In genomic region chr4:109444951-109445350, GRCm38 (mm10) we compare ENCODE assay signal across 17 mouse cellular contexts. TPM values are rescaled to one million over a fixed set of nuclear protein-coding genes. Genes with fewer than 3 reads are reported as not detected.
DNase-seq lines count a peak whose midpoint lies in the region; ATAC-seq and TF ChIP-seq lines count a peak whose summit lies in the region.
"Had no signal": no experiment of that assay in that cellular context is flagged by ENCODE, and none has a peak within 500 bp of the region (broad histone marks: within the 10 kb centered on the region; RNA-seq: fewer than 3 reads in every experiment).

No protein-coding gene starts in this region.

- H3K27me3 ChIP-seq in forebrain, embryonic 10.5 days (ENCODE audit: poor library complexity, severe bottlenecking) = no peaks in the 10 kb centered on the region
- H3K27me3 ChIP-seq in forebrain, embryonic 16.5 days (replicated peaks; ENCODE audit: control insufficient read depth, insufficient read depth, low read length) = no peaks in the 10 kb centered on the region
- no peaks in the 10 kb centered on the region for H3K27me3 ChIP-seq in heart, postnatal 0 days (ENCODE audit: control insufficient read depth, insufficient read depth, low read length)
- H3K27me3 ChIP-seq in heart, embryonic 11.5 days (ENCODE audit: control insufficient read depth, insufficient read depth, low read length) = no peaks in the 10 kb centered on the region
- H3K27me3 ChIP-seq in liver, postnatal 0 days (ENCODE audit: insufficient read depth, low read length) = no peaks in the 10 kb centered on the region
- H3K27me3 ChIP-seq: midbrain, embryonic 12.5 days had no signal

- H3K27ac ChIP-seq in forebrain, embryonic 10.5 days = peak overlapping the region; percentile 8; the same call in 1 of the 2 replicates
- no peak overlapping the region for H3K27ac ChIP-seq in forebrain, embryonic 16.5 days (ENCODE audit: low read length)
- peak overlapping the region; percentile 5; the same call in 1 of the 2 replicates for H3K27ac ChIP-seq in heart, postnatal 0 days (ENCODE audit: low read depth)
- H3K27ac ChIP-seq in heart, embryonic 11.5 days (ENCODE audit: low read depth, low read length) = no peak overlapping the region
- peak overlapping the region; percentile 73 for H3K27ac ChIP-seq in liver, postnatal 0 days (ENCODE audit: low read depth)
- H3K27ac ChIP-seq: midbrain, embryonic 12.5 days had no signal

- H3K4me3 ChIP-seq in forebrain, embryonic 10.5 days = no peak overlapping the region
- no peak overlapping the region for H3K4me3 ChIP-seq in forebrain, embryonic 16.5 days (replicated peaks; ENCODE audit: low read length)
- H3K4me3 ChIP-seq in heart, postnatal 0 days (ENCODE audit: low read depth, low read length) = no peak overlapping the region
- no peak overlapping the region for H3K4me3 ChIP-seq in heart, embryonic 11.5 days (ENCODE audit: low read depth, low read length)
- H3K4me3 ChIP-seq in liver, postnatal 0 days (ENCODE audit: low read depth, low read length) = no peak overlapping the region
- H3K4me3 ChIP-seq: midbrain, embryonic 12.5 days had no signal

- no peak overlapping the region for H3K9ac ChIP-seq in forebrain, embryonic 16.5 days (replicated peaks; ENCODE audit: low read depth, low read length)
- H3K9ac ChIP-seq in heart, postnatal 0 days (replicated peaks; ENCODE audit: low read depth, low read length) = no peak overlapping the region
- H3K9ac ChIP-seq in heart, embryonic 11.5 days (ENCODE audit: low read depth, low read length) = no peak overlapping the region
- 0 out of 2 replicates have a peak overlapping the region, but pooled peaks have one; percentile 0 for H3K9ac ChIP-seq in liver, postnatal 0 days (replicated peaks)
- H3K9ac ChIP-seq: midbrain, embryonic 12.5 days had no signal

- H3K9me3 ChIP-seq in forebrain, embryonic 10.5 days = no peaks in the 10 kb centered on the region
- H3K9me3 ChIP-seq in forebrain, embryonic 16.5 days (ENCODE audit: control insufficient read depth, low read length) = no peaks in the 10 kb centered on the region
- H3K9me3 ChIP-seq in heart, postnatal 0 days (replicated peaks; ENCODE audit: control insufficient read depth, low read length) = no peaks in the 10 kb centered on the region
- H3K9me3 ChIP-seq in heart, embryonic 11.5 days (replicated peaks; ENCODE audit: control insufficient read depth, low read length) = no peaks in the 10 kb centered on the region
- H3K9me3 ChIP-seq in liver, postnatal 0 days (ENCODE audit: low read length) = no peaks in the 10 kb centered on the region
- H3K9me3 ChIP-seq: midbrain, embryonic 12.5 days had no signal

- peaks cover 22% of the 10 kb centered on the region for H3K4me1 ChIP-seq in forebrain, embryonic 10.5 days
- peaks cover 7% of the 10 kb centered on the region for H3K4me1 ChIP-seq in forebrain, embryonic 16.5 days (replicated peaks; ENCODE audit: control insufficient read depth, insufficient read depth, low read length)
- H3K4me1 ChIP-seq in heart, postnatal 0 days (ENCODE audit: control insufficient read depth, insufficient read depth) = peaks cover 49% of the 10 kb centered on the region
- peaks cover 21% of the 10 kb centered on the region for H3K4me1 ChIP-seq in heart, embryonic 11.5 days (ENCODE audit: control insufficient read depth, insufficient read depth, low read length)
- peaks cover 54% of the 10 kb centered on the region for H3K4me1 ChIP-seq in liver, postnatal 0 days (ENCODE audit: insufficient read depth)

- no peak for TF ChIP-seq CTCF in heart, postnatal 0 days (IDR thresholded peaks at IDR 0.05; ENCODE audit: low read depth)
- TF ChIP-seq CTCF in liver, postnatal 0 days (IDR thresholded peaks at IDR 0.05; ENCODE audit: low read depth) = no peak

- DNase-seq in forebrain, embryonic 10.5 days (ENCODE audit: extremely low spot score, low spot score) = no peak
- DNase-seq in heart, postnatal 0 days (ENCODE audit: low spot score) = no peak
- DNase-seq in liver, postnatal 0 days = no peak
- DNase-seq in layer of hippocampus, postnatal 36 days = no peak
- DNase-seq: adrenal gland, adult 8-10 months; cerebellum, adult 11-12 months; gastrocnemius, postnatal 25 days; kidney, adult 9 months; kidney, postnatal 4 days; lung, adult 18-20 months; right cerebral cortex, postnatal 4 days; thymus, adult 18-20 months had no signal

- TF ChIP-seq EP300 in heart, postnatal 0 days (IDR thresholded peaks at IDR 0.05; ENCODE audit: low read depth) = no peak
- TF ChIP-seq EP300 in liver, postnatal 0 days (IDR thresholded peaks at IDR 0.05; ENCODE audit: low read depth) = no peak

- H3K4me2 ChIP-seq in forebrain, embryonic 16.5 days (ENCODE audit: low read length) = no peak overlapping the region
- no peak overlapping the region for H3K4me2 ChIP-seq in heart, postnatal 0 days (ENCODE audit: low read depth, low read length)
- H3K4me2 ChIP-seq in heart, embryonic 11.5 days = no peak overlapping the region
- peak overlapping the region; percentile 57 for H3K4me2 ChIP-seq in liver, postnatal 0 days (ENCODE audit: low read depth, low read length)
- H3K4me2 ChIP-seq: midbrain, embryonic 12.5 days had no signal

- 60% methylated on average over 2 of the region's 2 CpGs for WGBS in forebrain, embryonic 10.5 days
- WGBS in forebrain, embryonic 16.5 days = 37% methylated on average over 2 of the region's 2 CpGs
- WGBS in heart, postnatal 0 days = 36% methylated on average over 2 of the region's 2 CpGs
- WGBS in heart, embryonic 11.5 days (ENCODE audit: insufficient replicate concordance) = 75% methylated on average over 2 of the region's 2 CpGs
- 44% methylated on average over 2 of the region's 2 CpGs for WGBS in liver, postnatal 0 days (ENCODE audit: insufficient replicate concordance)

- ATAC-seq in forebrain, embryonic 16.5 days = no peak
- no peak for ATAC-seq in heart, postnatal 0 days (ENCODE audit: insufficient read depth, low read depth)
- no peak for ATAC-seq in heart, embryonic 11.5 days (replicated peaks; ENCODE audit: insufficient number of reproducible peaks, low FRiP score, low TSS enrichment)
- ATAC-seq in erythroid progenitor cell, adult 5-6 weeks (replicated peaks; ENCODE audit: low FRiP score, poor library complexity, severe bottlenecking) = peak; percentile 42
- peak; percentile 44 for ATAC-seq in liver, postnatal 0 days
- ATAC-seq in inflammation-experienced regulatory T-cells, adult 6 months = no peak

- peaks cover 14% of the 10 kb centered on the region; the same call in 1 of the 2 replicates for H3K36me3 ChIP-seq in forebrain, embryonic 10.5 days (replicated peaks)
- H3K36me3 ChIP-seq in forebrain, embryonic 16.5 days (ENCODE audit: control insufficient read depth, insufficient read depth) = no peaks in the 10 kb centered on the region
- peaks cover 3% of the 10 kb centered on the region; the same call in 1 of the 2 replicates for H3K36me3 ChIP-seq in heart, postnatal 0 days (replicated peaks; ENCODE audit: control insufficient read depth, insufficient read depth, low read length)
- no peaks in the 10 kb centered on the region for H3K36me3 ChIP-seq in heart, embryonic 11.5 days (ENCODE audit: control insufficient read depth, insufficient read depth, low read length)
- H3K36me3 ChIP-seq in liver, postnatal 0 days (replicated peaks; ENCODE audit: insufficient read depth, low read length) = peaks cover 21% of the 10 kb centered on the region
- H3K36me3 ChIP-seq: midbrain, embryonic 12.5 days had no signal

RNA-seq across cellular contexts. Expression of gene Ttc39a, which starts 38.5 kb away (rescaled TPM):
- 4.2 and 4.9 TPM in 2 replicates for polyA plus RNA-seq in forebrain, embryonic 10.5 days (2016; fragmentation: Nextera tagmentation; extraction: Ambion mirVana)
- polyA plus RNA-seq in forebrain, embryonic 16.5 days (2015; fragmentation: Nextera tagmentation; extraction: Ambion mirVana) = 0.45 and 0.91 TPM in 2 replicates
- total RNA-seq in heart, postnatal 0 days (2014; rRNA removed; ENCODE audit: low replicate concordance) = 4.2 and 10.0 TPM in 2 replicates
- polyA plus RNA-seq in heart, postnatal 0 days (2015; fragmentation: Nextera tagmentation; extraction: Ambion mirVana) = 3.4 and 3.6 TPM in 2 replicates
- 10.8 and 11.4 TPM in 2 replicates for polyA plus RNA-seq in heart, embryonic 11.5 days (2014; fragmentation: Nextera tagmentation; extraction: Ambion mirVana)
- total RNA-seq in erythroid progenitor cell, adult 5-6 weeks (2015; ENCODE audit: low replicate concordance) = 5.0 and 14.4 TPM in 2 replicates
- 3.9 and 29.2 TPM in 2 replicates for total RNA-seq in erythroid progenitor cell, adult 5-6 weeks (2017; ENCODE audit: low replicate concordance)
- 5.0 and 5.4 TPM in 2 replicates for polyA plus RNA-seq in liver, postnatal 0 days (2015; fragmentation: Nextera tagmentation; extraction: Ambion mirVana)
- polyA plus RNA-seq in inflammation-experienced regulatory T-cells, adult 6 months (2017; shearing (Covaris generic)) = under 1 TPM in 2 of 3 experiments, not detected in 1; 0.17 to 0.41 TPM
- 1 to 10 TPM; 1.2 to 1.9 TPM for total RNA-seq in layer of hippocampus, postnatal 36 days (2021)

RNA-seq across cellular contexts. Expression of gene Rnf11, which starts 39.6 kb away (rescaled TPM):
- 20.6 and 21.0 TPM in 2 replicates for polyA plus RNA-seq in forebrain, embryonic 10.5 days (2016; fragmentation: Nextera tagmentation; extraction: Ambion mirVana)
- 53.2 and 65.6 TPM in 2 replicates for polyA plus RNA-seq in forebrain, embryonic 16.5 days (2015; fragmentation: Nextera tagmentation; extraction: Ambion mirVana)
- total RNA-seq in heart, postnatal 0 days (2014; rRNA removed; ENCODE audit: low replicate concordance) = 44.2 and 78.7 TPM in 2 replicates
- 44.2 and 44.7 TPM in 2 replicates for polyA plus RNA-seq in heart, postnatal 0 days (2015; fragmentation: Nextera tagmentation; extraction: Ambion mirVana)
- 47.1 and 47.8 TPM in 2 replicates for polyA plus RNA-seq in heart, embryonic 11.5 days (2014; fragmentation: Nextera tagmentation; extraction: Ambion mirVana)
- total RNA-seq in erythroid progenitor cell, adult 5-6 weeks (2015; ENCODE audit: low replicate concordance) = 74.2 and 78.9 TPM in 2 replicates
- total RNA-seq in erythroid progenitor cell, adult 5-6 weeks (2017; ENCODE audit: low replicate concordance) = 87.3 and 96.1 TPM in 2 replicates
- polyA plus RNA-seq in liver, postnatal 0 days (2015; fragmentation: Nextera tagmentation; extraction: Ambion mirVana) = 34.0 and 38.4 TPM in 2 replicates
- 1 to 10 TPM; 6.3 to 8.1 (median 6.9) TPM for polyA plus RNA-seq in inflammation-experienced regulatory T-cells, adult 6 months (2017; shearing (Covaris generic))
- total RNA-seq in layer of hippocampus, postnatal 36 days (2021) = 100 to 1,000 TPM; 181 to 188 TPM

Comparison
In these comparisons a context has a peak if more than half of its experiments do, and no peak if none do; other contexts are left out.
1. H3K27ac ChIP-seq: peak in forebrain, embryonic 10.5 days (single experiment), heart, postnatal 0 days (single experiment) and liver, postnatal 0 days (single experiment); none in forebrain, embryonic 16.5 days (single experiment) and heart, embryonic 11.5 days (single experiment).
2. ATAC-seq: peak in erythroid progenitor cell, adult 5-6 weeks (single experiment) and liver, postnatal 0 days (single experiment); none in forebrain, embryonic 16.5 days (single experiment), heart, postnatal 0 days (single experiment), heart, embryonic 11.5 days (single experiment) and inflammation-experienced regulatory T-cells, adult 6 months (single experiment).